Mouse (Mus musculus): ENCODE data around the gene Acsbg1. TPM values are rescaled to one million over a fixed set of nuclear protein-coding genes. Genes with fewer than 3 reads are reported as not detected.
"Not testable (repeated sequence)": the region's sequence is repeated elsewhere in the genome, so short reads cannot be mapped to it uniquely, and the experiment has no call there.

The Acsbg1 gene
- polyA plus RNA-seq, 1 experiment from 2014 or later: 0.22 TPM

DNA sequence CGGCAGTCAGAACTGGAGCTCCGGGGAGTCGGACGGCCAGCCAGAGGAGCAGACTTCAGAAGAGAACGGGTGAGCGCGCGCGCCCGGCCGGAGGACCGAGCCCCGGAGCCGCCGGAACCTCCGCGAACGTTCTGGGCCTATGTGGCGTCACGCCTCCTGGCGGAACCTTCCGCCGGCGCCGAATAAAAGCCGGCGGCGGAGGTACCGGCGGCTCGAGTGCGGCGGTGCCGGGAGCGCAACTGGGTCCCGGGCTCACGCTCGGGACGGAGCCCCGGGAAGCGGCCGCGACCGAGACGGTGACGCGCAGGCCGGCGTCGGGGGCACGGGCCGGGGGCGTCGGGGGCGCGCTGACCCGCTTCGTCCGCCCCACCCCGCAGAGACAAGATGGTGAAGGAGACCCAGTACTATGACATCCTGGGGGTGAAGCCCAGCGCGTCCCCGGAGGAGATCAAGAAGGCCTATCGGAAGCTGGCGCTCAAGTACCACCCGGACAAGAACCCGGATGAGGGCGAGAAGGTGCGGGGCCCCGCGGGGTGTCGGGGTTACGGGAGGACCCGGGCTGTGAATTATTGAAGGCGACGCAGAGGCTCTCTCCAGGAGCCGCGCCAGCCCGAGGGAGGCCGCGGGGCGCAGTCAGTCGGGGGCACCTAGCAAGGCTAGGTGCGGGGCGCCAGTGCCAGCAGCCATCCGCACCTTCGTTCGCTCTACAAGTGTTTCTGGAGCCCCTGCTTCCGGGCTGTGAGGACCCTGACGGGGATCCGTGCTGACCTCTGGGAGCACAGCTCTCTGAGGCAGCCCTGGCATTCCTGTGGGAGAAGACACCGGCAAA, 37.9 kb upstream of the Acsbg1 start:
- H3K36me3 ChIP-seq (ENCODE audit: control insufficient read depth, insufficient read depth, low read length): no peaks in the 10 kb centered on the region
- H3K4me3 ChIP-seq (ENCODE audit: low read depth, low read length): peak overlapping the region; percentile 67
- H3K27me3 ChIP-seq (replicated peaks; ENCODE audit: control insufficient read depth, insufficient read depth, low read length): peaks cover 8% of the 10 kb centered on the region
- H3K27ac ChIP-seq (ENCODE audit: low read depth): no peak overlapping the region
- H3K4me1 ChIP-seq (replicated peaks; ENCODE audit: control insufficient read depth, insufficient read depth, low read length): 0 out of 2 replicates have a peak, but pooled peaks cover 5% of the 10 kb centered on the region
- ATAC-seq (replicated peaks; ENCODE audit: low FRiP score, low TSS enrichment, low read depth): peak; percentile 80
- peak; percentile 84 for DNase-seq (ENCODE audit: low spot score)
- H3K9ac ChIP-seq (ENCODE audit: low read length): peak overlapping the region; percentile 67
- peak overlapping the region; percentile 95 for H3K4me2 ChIP-seq (ENCODE audit: low read length)
- no peaks in the 10 kb centered on the region for H3K9me3 ChIP-seq (ENCODE audit: control insufficient read depth, low read length)
- 1% methylated on average over 89 of the region's 92 CpGs for WGBS

DNA sequence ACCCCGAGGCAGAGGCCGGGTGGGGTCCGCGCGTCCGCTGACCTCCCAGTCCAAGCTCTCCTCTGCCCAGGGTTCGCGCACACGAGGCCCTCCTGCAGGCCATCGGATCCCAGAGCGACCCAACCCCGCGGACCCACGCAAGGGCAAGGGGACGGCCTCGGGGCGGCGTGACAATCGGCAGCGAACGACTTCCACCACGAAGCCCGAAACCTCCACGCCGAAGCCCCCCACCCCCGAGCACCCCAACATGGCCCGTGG, 37.3 kb upstream of the Acsbg1 start:
- Histone ChIP-seq H3K4me3 (ENCODE audit: low read depth, low read length) (peak overlapping the region; percentile 67), H3K9ac (ENCODE audit: low read length) (peak overlapping the region; percentile 67), H3K27me3 (replicated peaks; ENCODE audit: control insufficient read depth, insufficient read depth, low read length) (peaks cover 8% of the 10 kb centered on the region), H3K36me3 (ENCODE audit: control insufficient read depth, insufficient read depth, low read length) (no peaks in the 10 kb centered on the region), H3K27ac (ENCODE audit: low read depth) (no peak overlapping the region), H3K9me3 (ENCODE audit: control insufficient read depth, low read length) (no peaks in the 10 kb centered on the region), H3K4me2 (ENCODE audit: low read length) (peak overlapping the region; percentile 95), H3K4me1 (replicated peaks; ENCODE audit: control insufficient read depth, insufficient read depth, low read length) (0 out of 2 replicates have a peak, but pooled peaks cover 5% of the 10 kb centered on the region)
- DNase-seq (ENCODE audit: low spot score) (no peak), ATAC-seq (replicated peaks; ENCODE audit: low FRiP score, low TSS enrichment, low read depth) (peak; percentile 67)
- 5% methylated on average over 22 of the region's 27 CpGs for WGBS

DNA sequence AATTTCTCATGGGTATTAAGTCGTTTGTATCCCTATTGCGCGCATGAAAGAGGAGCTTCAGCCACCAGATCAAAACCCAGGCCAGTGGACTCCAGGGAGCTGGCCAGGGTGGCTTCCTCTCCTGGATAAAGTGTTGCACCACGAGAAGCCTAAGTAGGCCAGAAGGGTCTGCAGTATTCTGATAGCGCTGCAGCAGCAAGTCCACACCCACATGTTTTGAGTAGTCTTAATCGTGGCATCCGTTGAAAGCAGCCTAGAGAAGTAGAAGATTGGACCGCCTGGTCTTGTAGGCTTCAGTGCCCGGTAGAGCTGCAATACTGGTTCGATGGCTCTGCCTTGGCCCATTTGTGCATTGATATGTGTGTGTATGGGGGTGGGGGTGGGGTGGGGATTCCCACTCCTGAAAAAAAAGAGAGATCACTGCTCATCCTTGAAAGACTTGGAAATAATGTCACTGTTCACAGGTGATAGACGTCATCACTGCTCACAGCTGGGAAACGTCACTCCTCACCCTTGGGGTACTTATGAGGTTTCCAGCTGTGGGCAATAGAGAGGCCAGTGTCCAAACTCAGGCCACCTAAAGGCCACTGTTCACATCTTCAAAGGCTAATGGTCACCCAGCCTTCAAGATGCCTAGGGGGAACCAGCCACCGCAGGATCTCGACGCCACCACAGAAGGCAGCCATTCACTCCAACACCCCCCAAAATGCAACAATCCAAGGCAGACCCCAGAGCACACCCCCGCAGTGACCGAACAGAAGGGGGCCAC, 36.8 kb upstream of the Acsbg1 start, which contains the start of gene Dnaja4:
TSS of gene Dnaja4 (plus strand) at position 556 of the 769 bp plus-strand sequence.
- DNase-seq (ENCODE audit: low spot score): no peak
- Histone ChIP-seq H3K27me3 (replicated peaks; ENCODE audit: control insufficient read depth, insufficient read depth, low read length) (peaks cover 8% of the 10 kb centered on the region), H3K4me2 (ENCODE audit: low read length) (peak within 1 kb of the TSS; percentile 95), H3K9me3 (ENCODE audit: control insufficient read depth, low read length) (no peaks in the 10 kb centered on the region), H3K27ac (ENCODE audit: low read depth) (no peak within 1 kb of the TSS), H3K9ac (ENCODE audit: low read length) (peak within 1 kb of the TSS; percentile 67), H3K36me3 (ENCODE audit: control insufficient read depth, insufficient read depth, low read length) (no peaks in the 10 kb centered on the region), H3K4me1 (replicated peaks; ENCODE audit: control insufficient read depth, insufficient read depth, low read length) (0 out of 2 replicates have a peak, but pooled peaks cover 5% of the 10 kb centered on the region), H3K4me3 (ENCODE audit: low read depth, low read length) (peak within 1 kb of the TSS; percentile 67)
- WGBS: 63% methylated on average over 17 of the region's 17 CpGs
- ATAC-seq (replicated peaks; ENCODE audit: low FRiP score, low TSS enrichment, low read depth): peak; percentile 56

DNA sequence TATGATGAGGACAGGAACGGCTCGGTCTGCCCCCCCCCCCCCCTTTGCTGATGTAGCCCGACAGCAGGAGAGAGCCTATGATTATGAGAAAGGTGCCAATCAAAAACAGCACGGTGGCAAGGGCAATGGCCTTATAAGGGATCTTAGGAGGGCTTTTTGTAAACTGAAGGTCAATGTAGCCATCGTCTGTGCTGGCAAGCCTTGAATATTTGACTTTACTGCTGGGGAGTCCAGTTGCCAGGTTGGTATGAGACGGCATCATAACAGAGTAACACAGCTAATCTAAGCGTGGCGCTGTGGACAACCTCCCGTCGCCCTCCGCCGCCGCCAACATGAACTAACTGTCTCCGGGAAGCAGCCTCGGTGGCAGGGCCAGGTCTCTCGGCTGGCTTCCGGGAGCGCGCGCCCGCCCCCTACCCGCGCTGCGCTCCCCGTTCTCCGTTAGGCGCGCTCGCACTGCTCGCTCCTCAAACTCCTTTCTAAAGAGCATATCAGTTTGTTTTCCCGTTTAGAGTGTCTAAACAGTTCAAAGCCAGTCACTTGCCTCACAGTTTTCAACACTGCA, 29.7 kb upstream of the Acsbg1 start:
- H3K27ac ChIP-seq (ENCODE audit: low read depth); DNase-seq (ENCODE audit: low spot score); ATAC-seq (replicated peaks; ENCODE audit: low FRiP score, low TSS enrichment, low read depth); H3K27me3 ChIP-seq (replicated peaks; ENCODE audit: control insufficient read depth, insufficient read depth, low read length); H3K36me3 ChIP-seq (ENCODE audit: control insufficient read depth, insufficient read depth, low read length); H3K4me1 ChIP-seq (replicated peaks; ENCODE audit: control insufficient read depth, insufficient read depth, low read length); H3K9ac ChIP-seq (ENCODE audit: low read length); H3K9me3 ChIP-seq (ENCODE audit: control insufficient read depth, low read length): not testable (repeated sequence)
- 6% methylated on average over 31 of the region's 31 CpGs for WGBS
- peak overlapping the region; percentile 27; the same call in 1 of the 2 replicates for H3K4me3 ChIP-seq (ENCODE audit: low read depth, low read length)
- H3K4me2 ChIP-seq (ENCODE audit: low read length): peak overlapping the region; percentile 50

DNA sequence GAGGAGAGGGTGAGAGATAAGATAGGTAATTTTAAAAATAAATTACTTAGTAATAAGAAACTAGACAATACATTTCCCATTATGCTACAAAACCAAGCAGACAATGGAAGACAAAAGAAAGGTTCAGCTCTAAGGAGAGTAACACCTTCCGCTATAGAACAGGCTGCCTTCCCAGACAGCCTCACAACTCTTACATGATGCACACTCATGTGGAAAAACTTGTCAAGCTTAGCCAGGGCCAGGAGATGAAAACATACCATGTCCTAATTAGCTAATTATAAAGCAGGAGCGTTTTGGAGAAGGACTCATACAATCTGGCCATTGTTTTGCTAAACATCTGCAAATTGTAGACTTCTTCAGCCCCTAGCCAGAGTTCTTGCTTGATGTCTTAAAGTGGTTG, 29.0 kb upstream of the Acsbg1 start:
- not testable (repeated sequence) for H3K4me2 ChIP-seq (ENCODE audit: low read length); DNase-seq (ENCODE audit: low spot score); H3K4me1 ChIP-seq (replicated peaks; ENCODE audit: control insufficient read depth, insufficient read depth, low read length); H3K36me3 ChIP-seq (ENCODE audit: control insufficient read depth, insufficient read depth, low read length); H3K4me3 ChIP-seq (ENCODE audit: low read depth, low read length); H3K27me3 ChIP-seq (replicated peaks; ENCODE audit: control insufficient read depth, insufficient read depth, low read length); H3K9ac ChIP-seq (ENCODE audit: low read length); H3K27ac ChIP-seq (ENCODE audit: low read depth); ATAC-seq (replicated peaks; ENCODE audit: low FRiP score, low TSS enrichment, low read depth); H3K9me3 ChIP-seq (ENCODE audit: control insufficient read depth, low read length)
- 78% methylated on average over 2 of the region's 2 CpGs for WGBS

DNA sequence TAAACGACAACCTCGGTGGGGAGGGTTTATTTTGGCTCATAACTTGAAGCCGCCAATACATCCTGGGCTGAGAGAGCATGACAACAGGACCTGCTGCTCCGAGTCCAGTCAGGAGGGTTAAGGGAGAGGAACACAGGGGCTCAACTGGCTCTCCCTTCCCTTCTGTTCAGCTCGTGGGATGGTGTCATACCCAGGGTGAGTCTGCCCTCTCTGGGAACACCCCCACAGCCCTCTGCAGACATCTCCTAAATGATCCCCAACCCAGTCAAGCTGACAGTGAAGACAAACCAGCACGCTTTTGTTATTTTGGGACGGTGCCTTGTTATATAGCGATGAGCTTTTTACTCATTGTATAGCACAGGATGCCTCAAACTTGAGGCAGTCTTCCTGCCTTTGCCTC, 27.8 kb upstream of the Acsbg1 start:
- Histone ChIP-seq H3K9me3 (ENCODE audit: control insufficient read depth, low read length) (no peaks in the 10 kb centered on the region), H3K4me2 (ENCODE audit: low read length) (no peak overlapping the region), H3K9ac (ENCODE audit: low read length) (no peak overlapping the region), H3K36me3 (ENCODE audit: control insufficient read depth, insufficient read depth, low read length) (no peaks in the 10 kb centered on the region), H3K27ac (ENCODE audit: low read depth) (no peak overlapping the region), H3K4me3 (ENCODE audit: low read depth, low read length) (no peak overlapping the region), H3K4me1 (replicated peaks; ENCODE audit: control insufficient read depth, insufficient read depth, low read length) (no peaks in the 10 kb centered on the region), H3K27me3 (replicated peaks; ENCODE audit: control insufficient read depth, insufficient read depth, low read length) (no peaks in the 10 kb centered on the region)
- ATAC-seq (replicated peaks; ENCODE audit: low FRiP score, low TSS enrichment, low read depth) (no peak), DNase-seq (ENCODE audit: low spot score) (no peak)
- WGBS: 71% methylated on average over 8 of the region's 8 CpGs

DNA sequence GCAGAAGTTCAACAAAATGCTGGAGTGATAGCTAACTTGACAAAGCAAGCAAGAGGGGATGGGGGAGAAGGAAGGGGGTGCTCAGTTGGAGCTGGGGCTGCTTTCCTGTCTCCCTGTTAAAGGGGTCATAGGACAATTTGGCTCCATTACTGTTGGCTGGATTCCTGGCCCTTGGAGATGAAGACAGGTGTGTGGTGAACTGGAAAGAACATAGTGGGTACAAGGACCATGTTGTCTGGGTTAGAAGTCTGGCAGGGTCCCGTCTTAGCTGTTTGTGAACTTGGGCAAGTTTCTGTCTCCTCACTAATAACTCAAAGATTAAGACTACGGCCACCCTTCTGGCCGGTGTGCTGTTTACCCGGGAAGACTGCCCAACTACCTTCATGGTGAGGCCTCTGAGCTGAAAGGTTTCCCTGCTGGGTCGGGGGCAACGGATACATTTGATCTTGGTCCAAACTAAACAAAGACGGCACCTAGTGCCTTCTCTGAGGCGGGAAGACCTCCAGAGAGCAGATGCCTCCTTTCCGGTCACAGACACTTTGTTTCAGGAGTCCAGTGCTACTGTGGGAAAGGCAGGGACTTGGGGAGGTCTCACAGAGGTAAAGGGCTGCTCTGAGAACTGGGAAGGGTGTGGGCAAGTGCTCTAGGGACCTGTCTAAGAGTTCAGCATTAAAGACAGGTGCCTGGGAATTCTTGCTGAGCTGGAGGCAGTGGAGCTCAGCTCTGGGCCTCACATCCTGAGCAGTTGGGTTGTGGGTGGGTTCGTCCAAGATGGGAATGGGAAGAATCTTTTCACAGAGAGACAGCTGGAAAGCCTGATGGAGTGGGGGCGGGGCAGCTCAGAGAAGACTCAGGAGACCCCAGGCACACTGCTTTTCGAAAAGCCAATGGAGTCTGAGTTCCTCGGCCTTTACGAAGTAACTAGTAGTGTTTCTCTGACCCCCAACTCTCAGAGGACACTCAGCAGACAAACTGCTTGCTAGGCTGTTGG, 25.9 kb upstream of the Acsbg1 start:
- no peak overlapping the region for H3K27ac ChIP-seq (ENCODE audit: low read depth)
- no peaks in the 10 kb centered on the region for H3K4me1 ChIP-seq (replicated peaks; ENCODE audit: control insufficient read depth, insufficient read depth, low read length)
- DNase-seq (ENCODE audit: low spot score) (no peak), ATAC-seq (replicated peaks; ENCODE audit: low FRiP score, low TSS enrichment, low read depth) (no peak)
- no peak overlapping the region for H3K4me3 ChIP-seq (ENCODE audit: low read depth, low read length)
- H3K27me3 ChIP-seq (replicated peaks; ENCODE audit: control insufficient read depth, insufficient read depth, low read length): no peaks in the 10 kb centered on the region
- no peaks in the 10 kb centered on the region for H3K36me3 ChIP-seq (ENCODE audit: control insufficient read depth, insufficient read depth, low read length)
- H3K9me3 ChIP-seq (ENCODE audit: control insufficient read depth, low read length): no peaks in the 10 kb centered on the region
- H3K4me2 ChIP-seq (ENCODE audit: low read length): no peak overlapping the region
- H3K9ac ChIP-seq (ENCODE audit: low read length): no peak overlapping the region
- WGBS: 62% methylated on average over 14 of the region's 14 CpGs
